Mouse (Mus musculus) embryonic facial prominence, embryonic 10.5 days (tissue): ENCODE measurements around the gene Shc2. TPM values are rescaled to one million over a fixed set of nuclear protein-coding genes. Genes with fewer than 3 reads are reported as not detected.

Experiments used
- DNase-seq: peaks from one replicate; pipeline ENCODE4 v3.0.0-alpha.2; 2017; ENCODE audit warnings: low spot score
- H3K27ac ChIP-seq: fragments of 300-500 bp; sonication (generic); replicated peaks from 2 replicates; pipeline ENCODE4 v1.5.1; 2016; ENCODE audit warnings: mild to moderate bottlenecking
- H3K27me3 ChIP-seq: fragments of 300-500 bp; sonication (generic); replicated peaks from 2 replicates; pipeline ENCODE4 v1.6.1; 2016; ENCODE audit warnings: low read depth, mild to moderate bottlenecking; ENCODE audit not compliant: poor library complexity, severe bottlenecking
- H3K36me3 ChIP-seq: fragments of 300-500 bp; sonication (generic); replicated peaks from 2 replicates; pipeline ENCODE4 v1.6.1; 2016; ENCODE audit warnings: mild to moderate bottlenecking, moderate library complexity
- H3K4me1 ChIP-seq: fragments of 300-500 bp; sonication (generic); 2 replicates; pipeline ENCODE4 v1.6.1; 2016
- H3K4me3 ChIP-seq: fragments of 300-500 bp; sonication (generic); 2 replicates; pipeline ENCODE4 v1.5.1; 2016; ENCODE audit warnings: mild to moderate bottlenecking, moderate library complexity
- H3K9me3 ChIP-seq: fragments of 300-500 bp; sonication (generic); 2 replicates; pipeline ENCODE4 v1.6.1; 2016; ENCODE audit warnings: mild to moderate bottlenecking
- WGBS: fragments of 180-500 bp; shearing (Covaris S2); methylation state at CpG from one replicate; pipeline ENCODE4 v1.1.7; 2016; 5-methylcytosine and 5-hydroxymethylcytosine counted together
- polyA plus RNA-seq: library from polyadenylated mRNA; unstranded; fragments of >200 nt; fragmentation: Nextera tagmentation; extraction: Ambion mirVana; gene quantifications from 2 replicates; pipeline ENCODE4 v1.2.1, GENCODE M21; 2016

Shc2 gene
- polyA plus RNA-seq, 1 experiment from 2014 or later, result 21.5 TPM

DNA sequence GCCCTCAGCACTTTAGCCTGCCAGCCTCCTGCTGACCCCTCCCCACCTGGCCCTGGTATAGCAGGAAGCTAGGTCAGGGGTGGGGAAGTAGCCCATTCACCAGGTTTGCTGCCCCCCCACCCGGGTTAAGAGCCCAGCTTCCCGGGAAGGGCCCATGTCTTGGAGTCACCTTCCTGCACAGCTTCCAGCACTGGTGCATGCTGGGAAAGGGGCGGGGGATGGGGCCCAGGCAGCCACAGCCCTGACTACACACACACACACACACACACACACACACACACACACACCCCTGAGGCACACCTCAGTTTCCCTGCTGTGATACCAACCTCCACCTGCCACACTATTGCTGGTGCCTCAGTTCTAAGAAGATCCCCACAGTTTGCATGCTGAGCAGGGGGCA, 24.1 kb upstream of the Shc2 start:
- H3K4me1 ChIP-seq, result peaks cover 11% of the 10 kb centered on the region
- no peak overlapping the region for H3K4me3 ChIP-seq
- no peaks in the 10 kb centered on the region for H3K9me3 ChIP-seq
- H3K27me3 ChIP-seq, result no peaks in the 10 kb centered on the region; the same call in 1 of the 2 replicates
- H3K27ac ChIP-seq, result 0 out of 2 replicates have a peak overlapping the region, but pooled peaks have one; percentile 1
- 50% methylated on average over 3 of the region's 3 CpGs for WGBS
- DNase-seq, result no peak
- H3K36me3 ChIP-seq, result no peaks in the 10 kb centered on the region

DNA sequence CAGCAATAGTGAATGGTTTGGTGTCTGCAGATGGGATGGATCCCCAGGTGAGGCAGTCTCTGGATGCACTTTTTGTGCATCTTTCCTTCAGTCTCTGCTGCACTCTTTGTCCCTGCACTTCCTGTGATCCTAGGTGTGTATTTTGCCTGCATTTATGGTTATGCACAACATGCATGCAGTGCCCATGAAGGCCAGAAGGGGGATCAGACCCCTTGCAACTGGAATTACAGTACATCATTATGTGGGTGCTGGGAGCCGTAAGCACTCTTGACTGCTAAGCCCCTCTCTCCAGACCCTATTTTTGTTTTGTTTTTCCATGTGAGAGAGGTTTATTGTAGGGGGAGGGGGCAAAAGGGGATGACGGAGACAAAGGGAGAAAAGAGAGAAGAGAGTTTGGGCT, 22.6 kb upstream of the Shc2 start:
- H3K27me3 ChIP-seq, result peaks cover 7% of the 10 kb centered on the region; the same call in 1 of the 2 replicates
- WGBS, result 84% methylated on average over 2 of the region's 2 CpGs
- peaks cover 14% of the 10 kb centered on the region for H3K4me1 ChIP-seq
- no peaks in the 10 kb centered on the region for H3K36me3 ChIP-seq
- no peak for DNase-seq
- no peak overlapping the region for H3K4me3 ChIP-seq
- no peaks in the 10 kb centered on the region for H3K9me3 ChIP-seq
- H3K27ac ChIP-seq, result no peak overlapping the region

DNA sequence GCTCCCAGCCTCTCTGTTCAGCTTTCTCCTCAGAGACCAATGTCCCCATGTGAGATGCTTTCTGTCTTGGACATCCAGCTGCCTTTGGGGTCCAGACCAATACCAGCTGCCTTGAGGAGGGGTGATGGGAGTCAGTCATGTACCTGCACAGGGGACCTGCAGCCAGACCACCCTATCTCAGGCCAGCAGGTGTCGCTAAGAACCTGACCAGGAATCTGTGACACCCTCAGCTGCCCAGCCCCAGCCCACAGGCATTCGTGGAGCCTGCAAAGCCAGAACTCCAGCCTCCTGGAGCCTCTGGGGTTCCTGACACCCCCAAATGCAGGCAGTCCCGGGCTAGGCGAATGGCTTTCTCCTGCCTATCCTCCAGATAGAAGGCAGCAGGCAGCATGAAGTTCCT, 21.1 kb upstream of the Shc2 start:
- Histone ChIP-seq H3K9me3 (no peaks in the 10 kb centered on the region), H3K4me1 (peaks cover 16% of the 10 kb centered on the region), H3K27me3 (peaks cover 7% of the 10 kb centered on the region; the same call in 1 of the 2 replicates), H3K36me3 (no peaks in the 10 kb centered on the region), H3K4me3 (no peak overlapping the region), H3K27ac (no peak overlapping the region)
- 20% methylated on average over 4 of the region's 4 CpGs for WGBS
- DNase-seq, result peak; percentile 52

- WGBS, result 31% methylated on average over 1 of the region's 1 CpGs
These were observed 17.3 kb upstream of the Shc2 start for GRCm38 (mm10) chr10:79654946-79655395.

DNA sequence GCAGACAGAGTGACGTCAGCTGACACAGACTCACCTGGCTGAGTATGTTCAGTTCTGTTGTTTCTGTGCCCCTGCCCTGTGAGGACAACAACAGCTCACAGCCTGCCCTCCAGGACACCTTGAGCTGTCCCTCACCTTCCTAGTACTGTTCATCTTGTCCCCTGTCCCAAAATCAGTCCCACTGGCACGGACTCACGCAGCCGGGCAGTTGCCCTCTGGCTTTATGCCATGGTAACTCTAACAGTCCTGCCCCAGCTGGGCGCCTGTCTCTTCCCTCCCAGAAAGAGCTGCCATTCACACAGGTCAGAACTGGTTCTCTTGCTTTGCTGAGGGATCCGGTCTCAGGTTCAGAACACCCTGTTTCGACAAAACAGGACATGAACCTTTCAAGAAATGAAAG, 15.1 kb upstream of the Shc2 start:
- Histone ChIP-seq H3K4me3 (no peak overlapping the region), H3K36me3 (no peaks in the 10 kb centered on the region), H3K4me1 (peaks cover 11% of the 10 kb centered on the region), H3K27ac (no peak overlapping the region), H3K9me3 (no peaks in the 10 kb centered on the region), H3K27me3 (peaks cover 16% of the 10 kb centered on the region; the same call in 1 of the 2 replicates)
- 83% methylated on average over 7 of the region's 7 CpGs for WGBS
- DNase-seq, result no peak

More at GRCm38 (mm10) chr10:79654946-79655395, 17.3 kb upstream of the Shc2 start:
- DNase-seq, result peak; percentile 77
- Histone ChIP-seq H3K36me3 (no peaks in the 10 kb centered on the region), H3K4me1 (peaks cover 11% of the 10 kb centered on the region), H3K9me3 (no peaks in the 10 kb centered on the region), H3K27me3 (peaks cover 16% of the 10 kb centered on the region; the same call in 1 of the 2 replicates), H3K4me3 (no peak overlapping the region), H3K27ac (no peak overlapping the region)

DNA sequence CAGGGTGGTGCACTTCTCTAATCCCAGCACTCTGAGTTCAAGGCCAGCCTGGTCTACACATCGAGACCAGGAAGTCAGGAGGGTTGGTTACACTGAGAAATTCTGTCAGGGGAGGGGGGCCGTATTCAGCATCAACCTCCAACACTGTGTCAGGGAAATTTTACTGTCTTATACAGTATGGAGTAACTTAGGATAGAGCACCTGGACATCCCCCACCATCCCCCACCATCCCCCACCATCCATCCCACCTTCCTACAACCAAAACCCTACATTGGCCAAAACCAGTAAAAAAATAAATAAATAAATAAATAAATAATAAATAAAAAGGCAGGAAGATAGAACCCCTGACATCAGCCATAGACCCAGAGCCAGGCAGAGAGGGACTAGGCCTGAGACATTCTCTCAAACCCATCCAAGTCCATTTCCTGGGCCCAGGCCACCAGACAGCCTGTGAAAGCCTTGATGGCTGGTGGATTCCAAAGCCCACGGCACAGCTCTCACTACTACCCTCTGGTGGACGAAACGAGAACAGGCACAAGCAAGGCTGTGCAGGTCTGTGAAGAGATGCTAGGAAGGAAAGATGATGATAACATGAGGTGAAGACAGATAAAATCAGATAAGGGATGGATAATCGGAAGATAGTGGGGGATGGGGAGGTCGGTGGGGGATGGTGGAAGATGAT, 11.5 kb upstream of the Shc2 start:
- H3K9me3 ChIP-seq, result no peaks in the 10 kb centered on the region
- H3K4me1 ChIP-seq, result no peaks in the 10 kb centered on the region; the same call in 1 of the 2 replicates
- WGBS, result 32% methylated on average over 7 of the region's 7 CpGs
- H3K4me3 ChIP-seq, result no peak overlapping the region
- no peak overlapping the region for H3K27ac ChIP-seq
- peaks cover 10% of the 10 kb centered on the region; the same call in 1 of the 2 replicates for H3K27me3 ChIP-seq
- DNase-seq, result peak; percentile 79
- H3K36me3 ChIP-seq, result no peaks in the 10 kb centered on the region

- Histone ChIP-seq H3K27ac (no peak within 1 kb of the TSS), H3K27me3 (0 out of 2 replicates have a peak, but pooled peaks cover under 1% of the 10 kb centered on the region), H3K36me3 (no peaks in the 10 kb centered on the region), H3K4me1 (no peaks in the 10 kb centered on the region), H3K4me3 (no peak within 1 kb of the TSS), H3K9me3 (no peaks in the 10 kb centered on the region)
- DNase-seq, result no peak
- 67% methylated on average over 8 of the region's 8 CpGs for WGBS
These were observed 8.0 kb upstream of the Shc2 start, which contains the start of gene Odf3l2 for GRCm38 (mm10) chr10:79645711-79646110. Gene Odf3l2, minus strand, starts transcription at chr10:79645738.

GRCm38 (mm10) chr10:79638486-79639204, 927 bp upstream of the Shc2 start:
- peak overlapping the region; percentile 92 for H3K27ac ChIP-seq
- H3K4me1 ChIP-seq, result peaks cover 41% of the 10 kb centered on the region
- H3K4me3 ChIP-seq, result peak overlapping the region; percentile 91
- 2% methylated on average over 23 of the region's 23 CpGs for WGBS
- H3K27me3 ChIP-seq, result peaks cover 35% of the 10 kb centered on the region
- peak; percentile 78 for DNase-seq
- H3K36me3 ChIP-seq, result no peaks in the 10 kb centered on the region
- no peaks in the 10 kb centered on the region for H3K9me3 ChIP-seq

- Histone ChIP-seq H3K27ac (no peak overlapping the region), H3K36me3 (no peaks in the 10 kb centered on the region), H3K27me3 (peaks cover 35% of the 10 kb centered on the region), H3K9me3 (no peaks in the 10 kb centered on the region), H3K4me1 (peaks cover 44% of the 10 kb centered on the region), H3K4me3 (peak overlapping the region; percentile 91)
- no peak for DNase-seq
- WGBS, result 82% methylated on average over 8 of the region's 8 CpGs
These were observed 1.4 kb downstream of the Shc2 start for GRCm38 (mm10) chr10:79636287-79636686.

DNA sequence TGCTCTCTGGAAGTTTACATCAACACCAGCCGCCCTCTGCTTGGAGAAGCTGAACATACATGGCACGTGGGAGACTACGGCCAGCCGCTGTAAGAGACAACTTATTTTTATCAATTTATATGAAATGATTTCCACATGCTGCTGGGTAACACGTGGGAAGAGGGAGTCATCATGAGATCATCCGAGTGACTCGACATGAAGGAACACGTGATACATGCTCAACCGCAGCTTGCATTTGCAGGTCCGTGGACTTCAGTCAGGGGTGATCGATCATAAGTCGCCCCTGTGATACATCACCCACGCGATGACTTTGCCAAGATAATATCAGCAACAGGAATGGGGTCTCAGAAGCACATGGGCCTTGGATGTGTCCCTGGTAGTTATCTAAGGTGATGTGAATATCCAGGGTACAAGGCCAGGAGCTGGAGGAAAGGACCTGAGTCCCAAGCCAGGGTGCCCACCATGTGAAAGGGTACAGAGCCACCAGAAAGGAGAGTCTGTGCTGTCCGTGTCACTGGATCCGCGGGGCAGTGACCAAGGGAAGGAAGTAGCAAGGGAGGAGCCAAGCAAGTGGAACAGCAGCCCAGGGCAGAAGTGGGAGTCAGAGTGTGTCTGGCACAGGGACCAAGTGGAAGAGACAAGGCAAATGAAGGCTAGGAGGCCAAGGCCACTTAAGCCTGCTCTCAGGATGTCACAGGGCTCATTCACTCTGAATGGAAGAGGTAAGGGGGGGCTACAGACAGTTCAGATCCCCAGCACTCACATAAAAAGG, 4.5 kb downstream of the Shc2 start:
- Histone ChIP-seq H3K36me3 (peaks cover 15% of the 10 kb centered on the region), H3K4me3 (no peak overlapping the region), H3K9me3 (no peaks in the 10 kb centered on the region), H3K4me1 (peaks cover 29% of the 10 kb centered on the region), H3K27ac (no peak overlapping the region), H3K27me3 (peaks cover 9% of the 10 kb centered on the region)
- WGBS, result 84% methylated on average over 17 of the region's 17 CpGs
- no peak for DNase-seq

GRCm38 (mm10) chr10:79631432-79631831, 6.3 kb downstream of the Shc2 start:
- H3K27me3 ChIP-seq, result 0 out of 2 replicates have a peak, but pooled peaks cover 3% of the 10 kb centered on the region
- H3K27ac ChIP-seq, result no peak overlapping the region
- DNase-seq, result no peak
- H3K4me1 ChIP-seq, result peaks cover 13% of the 10 kb centered on the region
- peaks cover 21% of the 10 kb centered on the region for H3K36me3 ChIP-seq
- no peaks in the 10 kb centered on the region for H3K9me3 ChIP-seq
- H3K4me3 ChIP-seq, result no peak overlapping the region
- WGBS, result 90% methylated on average over 4 of the region's 4 CpGs

DNA sequence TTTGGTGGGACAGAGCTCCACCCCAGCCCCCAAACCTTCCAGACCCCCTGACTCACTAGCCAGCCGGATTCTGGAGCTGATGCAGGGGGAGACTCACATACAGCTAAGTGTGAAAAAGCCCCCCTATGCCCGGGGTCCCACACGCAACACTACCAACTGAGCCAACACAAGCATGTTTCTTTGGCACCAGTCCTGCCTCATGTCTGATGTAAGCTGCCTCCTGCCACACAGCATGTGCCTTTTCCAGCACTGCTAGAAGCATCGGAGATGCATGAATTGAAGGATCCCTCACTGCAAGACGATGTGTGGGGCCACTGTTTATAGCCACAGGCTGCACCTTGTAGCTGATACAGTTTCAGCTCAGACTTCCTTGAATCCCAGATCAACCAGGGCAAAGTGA, 9.3 kb downstream of the Shc2 start:
- Histone ChIP-seq H3K4me3 (no peak overlapping the region), H3K36me3 (peaks cover 36% of the 10 kb centered on the region), H3K27ac (no peak overlapping the region), H3K27me3 (no peaks in the 10 kb centered on the region), H3K4me1 (peaks cover 5% of the 10 kb centered on the region; the same call in 1 of the 2 replicates), H3K9me3 (no peaks in the 10 kb centered on the region)
- DNase-seq, result no peak
- WGBS, result 86% methylated on average over 5 of the region's 5 CpGs
